Mouse (Mus musculus) kidney, postnatal 14 days (tissue): ENCODE measurements around the gene Acaa1b.

Source experiments
- DNase-seq: peaks from one replicate; pipeline ENCODE4 v3.0.0; 2022; ENCODE audit warnings: mixed read lengths

Acaa1b gene

DNA sequence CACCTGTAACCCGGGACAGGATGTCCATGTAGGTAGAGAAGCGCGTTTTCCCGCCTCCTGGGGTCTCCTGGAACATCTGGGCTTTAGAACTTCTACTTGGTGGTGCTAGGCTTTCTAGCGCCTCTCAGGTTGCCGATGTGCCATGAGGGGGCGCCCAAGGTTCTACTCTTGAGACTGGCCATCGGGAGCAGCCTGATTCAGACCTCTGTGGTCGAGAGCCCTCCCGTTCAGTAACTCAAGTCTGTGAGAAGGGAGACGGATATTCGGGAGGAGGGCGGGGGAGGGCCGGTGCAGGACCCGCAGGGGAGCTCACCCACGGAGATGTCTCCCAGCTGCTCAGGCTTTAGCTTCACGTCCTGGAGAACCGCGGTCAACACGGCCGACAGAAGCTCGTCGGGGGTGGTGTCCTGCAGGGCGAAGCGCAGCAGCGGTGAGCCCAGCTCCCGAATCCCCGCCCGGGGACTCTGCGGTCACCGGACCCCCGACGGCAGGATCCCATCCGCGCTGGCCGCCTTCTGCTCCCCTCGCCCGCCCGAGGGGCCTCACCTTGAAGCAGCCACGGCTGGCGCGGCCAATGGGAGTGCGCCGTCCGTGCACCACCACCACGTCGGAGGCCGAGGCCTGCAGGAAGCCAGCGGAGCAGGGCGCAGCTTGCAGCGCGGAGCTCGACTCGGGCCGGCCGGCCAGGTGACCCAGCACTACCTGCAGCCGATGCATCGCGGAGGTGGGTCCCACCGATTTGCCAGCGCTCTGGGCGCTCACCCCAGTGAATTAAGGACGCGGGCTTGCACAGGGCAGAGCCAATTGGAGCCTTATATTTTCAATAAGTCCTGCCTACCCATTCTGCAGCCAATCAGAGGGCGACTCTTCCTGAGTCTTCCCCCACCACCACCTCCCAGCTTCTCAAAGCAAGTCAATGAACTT lies at the start of gene Acaa1b:
Acaa1b (minus strand) TSS at position 816 of the 924 bp plus-strand sequence.
- DNase-seq: peak; percentile 91

GRCm38 (mm10) chr9:119206666-119207065 lies 49.8 kb upstream of the Acaa1b start:
- peak; percentile 24 for DNase-seq

DNA sequence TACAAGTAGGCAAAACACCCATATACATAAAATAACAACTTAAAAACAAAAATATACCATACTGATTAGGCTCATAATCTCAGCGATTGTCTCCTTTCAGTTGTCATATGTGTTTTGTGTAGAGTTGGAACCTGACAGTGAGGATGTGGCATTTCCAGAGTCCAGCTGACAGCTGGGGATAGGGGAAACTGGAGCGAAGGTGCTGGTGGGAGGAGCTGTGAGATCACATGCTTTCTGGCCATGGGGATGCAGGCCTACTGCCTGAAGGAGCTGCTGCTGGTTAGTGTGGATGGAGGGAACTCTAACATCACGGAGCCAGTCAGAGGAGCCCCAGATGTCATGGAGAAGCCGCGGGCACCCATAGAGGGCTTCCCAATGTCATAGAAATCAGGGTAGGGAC lies 48.9 kb upstream of the Acaa1b start:
- DNase-seq: no peak

GRCm38 (mm10) chr9:119203617-119204016 lies 46.7 kb upstream of the Acaa1b start:
- no peak for DNase-seq

DNA sequence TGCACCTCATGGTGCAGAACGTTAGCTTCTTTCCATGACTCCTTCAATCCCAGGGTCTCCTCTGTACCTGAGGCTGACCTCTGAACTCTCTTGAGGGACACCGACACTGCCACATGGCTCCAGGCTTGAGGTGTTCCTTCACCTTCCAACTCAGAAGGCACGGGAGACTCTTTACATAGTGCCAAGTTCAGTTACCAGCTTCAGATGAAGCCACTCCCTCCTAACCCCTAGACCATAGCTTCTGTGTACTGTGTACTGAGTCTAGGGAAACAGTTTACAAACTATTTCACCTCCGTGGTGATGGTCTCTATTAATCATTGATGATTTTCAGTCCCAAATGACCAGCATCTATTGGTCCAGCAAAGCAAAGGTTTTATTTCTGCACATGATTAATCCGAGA lies 44.8 kb upstream of the Acaa1b start:
- DNase-seq: peak; percentile 44

GRCm38 (mm10) chr9:119199151-119199861 lies 42.4 kb upstream of the Acaa1b start:
- peak; percentile 53 for DNase-seq

GRCm38 (mm10) chr9:119192202-119192990 lies 35.5 kb upstream of the Acaa1b start:
- peak; percentile 83 for DNase-seq

- peak; percentile 65 for DNase-seq
Measured at GRCm38 (mm10) chr9:119181241-119181728, 24.4 kb upstream of the Acaa1b start.

DNA sequence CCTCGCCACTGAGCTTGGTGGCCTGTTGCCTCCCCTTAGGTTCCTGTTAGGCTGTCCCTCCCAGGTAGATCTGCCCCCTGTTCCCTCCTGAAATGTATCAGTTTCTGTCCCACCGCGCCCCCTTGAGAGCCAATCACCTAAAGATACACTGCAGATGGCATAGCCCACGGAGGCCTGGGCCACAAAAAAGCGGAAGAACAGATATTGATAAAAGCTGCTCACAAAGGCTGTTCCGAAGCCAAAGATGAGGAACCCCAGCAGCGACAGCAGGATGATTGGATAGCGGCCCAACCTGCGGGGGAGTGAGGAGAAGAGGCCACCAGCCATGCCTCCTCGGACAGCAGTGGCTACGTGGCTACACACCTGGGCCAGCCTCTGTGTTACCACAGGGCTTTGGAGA lies 22.4 kb upstream of the Acaa1b start:
- DNase-seq: no peak

GRCm38 (mm10) chr9:119167608-119168007 lies 10.7 kb upstream of the Acaa1b start:
- no peak for DNase-seq

DNA sequence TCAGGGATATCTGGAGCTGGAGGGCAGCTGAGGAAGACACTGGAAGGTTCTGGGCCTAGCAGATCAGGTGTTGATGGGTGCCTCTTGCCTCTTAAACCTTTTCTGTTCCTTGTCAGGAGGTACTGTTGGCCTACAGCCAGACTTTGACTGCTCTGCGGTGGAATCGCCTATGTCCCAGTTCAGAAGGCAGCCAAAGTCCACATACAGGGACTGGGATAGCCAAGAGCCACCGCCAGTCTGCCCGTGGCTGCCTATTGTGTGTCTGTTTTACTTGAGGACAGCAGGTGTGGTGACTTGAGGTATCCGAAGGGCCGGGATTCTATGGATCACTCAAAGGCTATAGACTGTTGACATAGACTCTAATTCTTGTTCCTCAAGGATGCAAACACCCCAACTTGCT lies 8.7 kb upstream of the Acaa1b start:
- peak; percentile 82 for DNase-seq

- peak; percentile 61 for DNase-seq
Measured at GRCm38 (mm10) chr9:119164743-119165142, 7.8 kb upstream of the Acaa1b start.

DNA sequence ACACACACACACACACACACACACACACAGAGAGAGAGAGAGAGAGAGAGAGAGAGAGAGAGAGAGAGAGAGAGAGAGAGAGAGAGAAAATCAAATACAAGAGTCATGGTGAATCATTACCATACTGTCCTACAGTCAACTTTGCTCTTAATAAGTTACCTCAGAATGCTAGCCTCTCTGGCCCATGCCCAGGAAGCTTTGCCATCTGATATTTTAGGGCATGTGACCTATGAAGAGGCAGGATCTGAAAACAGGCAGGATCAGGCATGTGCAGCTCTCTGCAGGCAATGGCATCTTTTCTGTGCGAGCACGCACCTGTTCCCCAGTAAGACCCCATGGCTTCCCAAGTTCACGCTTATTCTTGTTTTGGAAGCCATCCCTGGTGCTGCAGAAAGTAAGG lies 3.8 kb upstream of the Acaa1b start:
- DNase-seq: peak; percentile 85

- DNase-seq: no peak
Measured at GRCm38 (mm10) chr9:119158861-119159260, 2.0 kb upstream of the Acaa1b start, which contains the start of gene Gm47289. Gene Gm47289, plus strand, starts transcription at chr9:119159161.

- DNase-seq: peak; percentile 40
Measured at GRCm38 (mm10) chr9:119155826-119156225, 1.1 kb downstream of the Acaa1b start.

GRCm38 (mm10) chr9:119155416-119155815 lies 1.5 kb downstream of the Acaa1b start:
- DNase-seq: peak; percentile 72

GRCm38 (mm10) chr9:119151751-119152150 lies 5.1 kb downstream of the Acaa1b start:
- DNase-seq: no peak

DNA sequence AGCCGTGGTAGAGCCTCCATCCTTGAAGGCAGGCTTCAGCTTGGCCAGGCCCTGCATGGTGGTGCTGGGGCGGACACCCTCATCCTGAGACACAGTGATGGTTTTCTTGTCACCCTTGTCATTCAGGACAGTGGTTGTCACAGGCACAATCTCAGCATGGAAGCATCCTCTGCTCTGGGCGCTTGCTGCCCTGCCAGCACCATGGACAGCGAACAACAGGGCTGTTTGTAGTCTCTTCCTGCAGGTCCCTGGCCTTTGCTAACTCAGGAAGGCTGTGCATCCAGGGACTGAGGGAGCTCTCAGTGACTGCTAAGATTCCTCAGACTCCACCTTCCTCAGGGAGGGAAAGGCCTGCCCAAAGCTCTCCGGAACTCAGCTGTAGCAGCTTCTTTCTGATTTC lies 7.3 kb downstream of the Acaa1b start:
- DNase-seq: peak; percentile 67

DNA sequence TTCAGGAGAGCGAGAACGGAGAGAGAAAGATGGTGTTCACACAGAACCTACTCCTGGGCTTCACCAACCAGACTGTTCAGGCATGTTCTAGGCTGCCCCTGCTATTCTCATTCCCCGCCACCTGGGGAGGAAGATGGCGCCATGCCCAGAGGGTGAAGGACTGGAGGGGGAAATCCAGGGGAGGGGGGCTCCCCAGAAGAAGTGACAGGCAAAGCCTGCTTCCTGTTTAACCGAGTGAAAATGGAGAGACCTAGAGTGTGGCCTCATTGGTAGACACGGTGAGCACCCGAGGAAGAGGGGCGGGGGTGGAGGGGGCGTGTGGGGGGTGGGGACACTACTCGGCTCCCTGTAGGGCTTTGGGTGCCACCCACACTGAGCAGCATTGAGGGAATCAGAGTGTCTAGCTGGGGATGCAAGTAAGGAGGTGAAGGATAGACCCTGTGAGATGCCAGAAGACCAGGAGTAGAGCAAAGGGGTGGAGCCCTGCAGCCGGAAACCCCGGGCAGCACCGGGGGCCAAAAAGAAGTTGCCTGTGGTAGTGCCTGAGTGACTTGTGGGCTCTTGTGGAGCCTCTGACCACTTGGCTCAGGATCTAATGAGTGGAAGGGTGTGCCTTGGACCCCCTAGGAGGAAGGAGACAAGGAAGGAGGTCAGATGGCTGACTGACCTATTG lies 10.7 kb downstream of the Acaa1b start:
- DNase-seq: no peak

DNA sequence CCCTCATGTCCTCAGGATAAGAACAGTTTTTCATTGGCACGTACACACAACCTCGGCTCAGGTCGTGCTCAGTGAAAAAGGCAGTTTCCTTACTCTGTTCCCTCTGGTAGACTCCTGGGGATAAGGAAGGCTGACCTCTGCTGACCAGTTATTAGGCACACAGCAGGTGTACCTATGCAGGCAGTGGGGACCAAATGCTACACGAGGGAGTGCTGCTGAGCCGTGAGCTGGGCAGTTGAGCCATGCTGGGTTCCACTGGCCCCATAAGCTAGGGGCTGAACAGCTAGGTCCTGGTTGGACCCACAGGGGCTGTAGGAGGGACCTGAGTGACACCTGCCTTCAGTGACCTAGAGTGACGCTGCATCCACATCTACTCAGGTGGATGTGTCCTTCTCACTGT lies 11.3 kb downstream of the Acaa1b start:
- DNase-seq: no peak

DNA sequence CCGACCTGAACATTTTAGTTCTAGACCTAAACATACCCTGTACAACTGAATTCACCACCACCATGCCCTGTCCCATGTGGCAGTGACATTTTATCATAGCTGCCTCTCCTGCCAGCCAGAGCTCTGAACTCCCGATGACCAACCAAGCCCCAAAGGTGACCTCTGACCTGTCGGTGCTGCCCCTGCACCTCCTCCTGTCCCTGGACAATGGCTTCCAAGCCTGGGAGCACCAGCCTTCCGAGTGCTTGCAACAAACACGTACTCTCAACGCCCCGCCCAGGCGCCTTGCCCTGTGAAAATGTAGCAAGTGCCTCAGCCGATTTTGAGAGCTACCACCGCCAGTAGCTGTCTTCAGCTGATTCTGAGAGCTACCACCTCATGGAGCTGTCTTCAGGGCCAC lies 11.8 kb downstream of the Acaa1b start:
- DNase-seq: no peak

GRCm38 (mm10) chr9:119144696-119145095 lies 12.2 kb downstream of the Acaa1b start:
- DNase-seq: no peak
